Mouse (Mus musculus) heart, embryonic 11.5 days (tissue): ENCODE measurements at regions not wholly inside any gene's neighbourhood (a gene's known extent, or its start where the extent isn't known, plus 50 kb on each side); places are given as distances from the start of the nearest gene placed in this dataset.

ENCODE experiments used
- ATAC-seq: fragments of 200-750 bp; cut with Nextera tagmentation; replicated peaks from 2 replicates; pipeline ENCODE4 v1.8.0; 2017; ENCODE audit warnings: moderate library complexity; ENCODE audit not compliant: insufficient number of reproducible peaks, low FRiP score, low TSS enrichment
- H3K27ac ChIP-seq: fragments of 300-500 bp; sonication (generic); 2 replicates; pipeline ENCODE4 v1.5.1; 2014; ENCODE audit warnings: mild to moderate bottlenecking, low read depth, low read length
- H3K27me3 ChIP-seq: fragments of 300-500 bp; sonication (generic); 2 replicates; pipeline ENCODE4 v1.6.1; 2014; ENCODE audit warnings: mild to moderate bottlenecking, low read length, mixed read lengths; ENCODE audit not compliant: control insufficient read depth, insufficient read depth
- H3K36me3 ChIP-seq: fragments of 300-500 bp; sonication (generic); 2 replicates; pipeline ENCODE4 v1.6.1; 2014; ENCODE audit warnings: mild to moderate bottlenecking, low read length, moderate library complexity, mixed read lengths; ENCODE audit not compliant: control insufficient read depth, insufficient read depth
- H3K4me1 ChIP-seq: fragments of 300-500 bp; sonication (generic); 2 replicates; pipeline ENCODE4 v1.6.1; 2014; ENCODE audit warnings: low read length; ENCODE audit not compliant: control insufficient read depth, insufficient read depth
- H3K4me2 ChIP-seq: fragments of 300-500 bp; sonication (generic); 2 replicates; pipeline ENCODE4 v1.6.1; 2014; ENCODE audit warnings: mild to moderate bottlenecking, moderate library complexity
- H3K4me3 ChIP-seq: fragments of 300-500 bp; sonication (generic); 2 replicates; pipeline ENCODE4 v1.5.1; 2014; ENCODE audit warnings: low read depth, low read length
- H3K9ac ChIP-seq: fragments of 300-500 bp; sonication (generic); 2 replicates; pipeline ENCODE4 v1.6.1; 2014; ENCODE audit warnings: mild to moderate bottlenecking, low read depth, low read length, moderate library complexity
- H3K9me3 ChIP-seq: fragments of 300-500 bp; sonication (generic); replicated peaks from 2 replicates; pipeline ENCODE4 v1.6.1; 2016; ENCODE audit warnings: low read length; ENCODE audit not compliant: control insufficient read depth
- WGBS: fragments of 180-500 bp; shearing (Covaris S2); extraction: QIAGEN DNeasy Blood & Tissue Kit; methylation state at CpG from one replicate; pipeline ENCODE4 v1.1.7; 2014; ENCODE audit not compliant: insufficient replicate concordance; 5-methylcytosine and 5-hydroxymethylcytosine counted together

DNA sequence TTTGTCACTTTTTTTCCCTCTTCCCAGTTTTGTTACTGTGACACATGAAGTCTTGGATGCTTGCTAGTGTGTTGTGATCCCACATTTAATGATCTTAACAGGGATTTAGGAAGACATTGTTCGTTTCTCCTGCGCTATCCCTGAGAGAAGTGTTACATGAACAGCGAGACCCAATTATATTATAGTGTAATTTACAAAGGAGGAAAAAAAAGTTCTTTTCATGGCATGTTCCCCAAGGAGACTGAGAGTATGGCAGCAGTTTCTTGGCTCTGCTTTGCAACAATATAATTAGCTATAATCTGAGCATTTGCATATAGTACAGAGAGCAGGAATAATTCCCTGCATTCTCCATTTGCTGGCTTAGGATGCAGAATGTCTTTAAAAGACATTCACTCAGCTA lies 168.6 kb downstream of the Insc start:
- H3K27ac ChIP-seq, result no peak overlapping the region
- ATAC-seq, result no peak
- H3K27me3 ChIP-seq, result no peaks in the 10 kb centered on the region
- WGBS, result 88% methylated on average over 3 of the region's 3 CpGs
- no peak overlapping the region for H3K9ac ChIP-seq
- no peaks in the 10 kb centered on the region for H3K36me3 ChIP-seq
- H3K4me3 ChIP-seq, result no peak overlapping the region
- H3K4me2 ChIP-seq, result no peak overlapping the region
- no peaks in the 10 kb centered on the region for H3K4me1 ChIP-seq
- H3K9me3 ChIP-seq, result peaks cover 3% of the 10 kb centered on the region; the same call in 1 of the 2 replicates

DNA sequence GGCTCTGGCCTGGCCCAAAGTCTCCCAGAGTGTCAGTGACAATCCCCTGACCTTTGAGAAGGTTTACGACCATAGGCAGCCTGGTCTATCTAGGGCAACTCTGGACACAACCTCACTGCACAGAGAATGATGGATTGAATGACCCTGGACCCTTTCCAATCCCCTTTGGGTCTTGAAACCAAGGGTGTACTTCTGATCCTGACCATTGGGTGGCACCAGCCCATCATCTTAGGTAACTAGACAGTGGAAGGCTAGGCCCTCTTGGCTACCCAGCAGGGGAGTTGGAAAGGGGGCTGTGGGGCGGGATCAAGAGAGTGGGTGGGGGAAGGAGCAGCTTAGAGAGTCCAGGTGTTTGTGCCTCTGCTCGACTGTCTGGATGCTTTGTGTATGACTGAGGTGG lies 178.7 kb downstream of the Insc start:
- no peak overlapping the region for H3K27ac ChIP-seq
- H3K9ac ChIP-seq, result no peak overlapping the region
- no peak overlapping the region for H3K4me2 ChIP-seq
- H3K4me3 ChIP-seq, result no peak overlapping the region
- 7% methylated on average over 3 of the region's 3 CpGs for WGBS
- H3K4me1 ChIP-seq, result no peaks in the 10 kb centered on the region
- no peaks in the 10 kb centered on the region for H3K9me3 ChIP-seq
- no peaks in the 10 kb centered on the region for H3K27me3 ChIP-seq
- H3K36me3 ChIP-seq, result no peaks in the 10 kb centered on the region
- peak; percentile 57; the same call in 1 of the 2 replicates for ATAC-seq

DNA sequence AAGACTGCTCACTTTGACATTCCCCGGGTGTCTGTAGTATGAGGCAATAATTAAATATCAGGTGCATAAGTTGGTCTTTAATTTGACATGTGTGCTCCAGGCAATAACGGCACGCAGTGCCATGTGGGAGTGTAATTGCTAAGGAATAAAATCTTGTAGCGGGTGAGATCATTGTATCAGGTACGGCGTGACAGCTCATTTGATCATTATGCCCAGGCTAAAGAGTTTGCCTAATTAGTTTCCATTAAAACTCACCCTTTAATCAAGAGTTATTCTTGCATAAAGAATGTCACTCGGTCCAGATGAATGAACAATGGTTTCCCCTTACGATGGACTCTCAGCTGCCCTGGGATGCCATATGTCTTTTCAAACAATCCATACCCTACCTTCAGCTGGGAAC lies 190.4 kb downstream of the Insc start:
- Histone ChIP-seq H3K9ac (no peak overlapping the region), H3K4me1 (no peaks in the 10 kb centered on the region), H3K27ac (no peak overlapping the region), H3K9me3 (no peaks in the 10 kb centered on the region), H3K4me3 (no peak overlapping the region), H3K27me3 (no peaks in the 10 kb centered on the region), H3K36me3 (no peaks in the 10 kb centered on the region), H3K4me2 (no peak overlapping the region)
- WGBS, result 86% methylated on average over 8 of the region's 8 CpGs
- no peak for ATAC-seq

DNA sequence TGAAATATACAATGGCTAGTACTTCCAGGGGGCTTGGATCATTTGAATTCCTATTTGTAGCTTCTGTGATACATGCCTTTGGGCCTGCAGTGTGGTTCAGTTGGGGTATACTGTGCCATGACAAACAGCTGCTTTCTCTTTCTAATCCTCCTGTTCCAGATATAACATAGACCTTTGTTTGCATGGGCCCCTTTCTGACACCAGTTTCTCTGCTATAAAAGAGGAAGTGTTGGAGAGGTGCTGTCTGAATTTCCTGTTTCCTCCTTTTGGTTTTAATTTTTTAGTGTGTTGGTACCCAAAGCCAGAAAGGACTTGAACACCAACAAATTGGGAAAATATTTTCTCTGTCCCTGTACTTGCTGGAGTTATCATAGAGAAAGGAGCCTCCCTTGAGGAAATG lies 207.3 kb downstream of the Insc start:
- Histone ChIP-seq H3K27me3 (no peaks in the 10 kb centered on the region), H3K4me1 (no peaks in the 10 kb centered on the region), H3K4me3 (no peak overlapping the region), H3K4me2 (no peak overlapping the region), H3K9ac (no peak overlapping the region), H3K27ac (no peak overlapping the region), H3K36me3 (no peaks in the 10 kb centered on the region), H3K9me3 (no peaks in the 10 kb centered on the region)
- ATAC-seq, result no peak

DNA sequence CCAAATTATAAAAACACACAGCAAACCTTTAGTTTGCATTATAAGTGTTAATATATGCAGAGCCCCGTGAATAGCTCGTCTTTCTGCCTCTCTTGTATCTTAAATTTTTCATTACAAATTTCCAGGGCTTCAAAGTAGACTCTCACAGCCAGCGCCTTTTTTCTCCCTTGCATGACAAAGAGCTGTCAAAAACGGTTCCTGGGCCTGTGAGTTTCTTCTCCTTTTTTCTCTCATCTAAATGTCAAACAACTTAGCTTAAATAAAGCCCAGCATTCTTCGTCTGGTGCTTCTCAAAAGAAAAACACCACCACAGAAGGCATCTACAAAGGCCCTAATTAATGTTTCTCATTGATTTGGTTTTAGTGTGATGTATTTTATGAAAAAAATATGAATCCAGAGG lies 219.7 kb downstream of the Insc start:
- no peak for ATAC-seq
- Histone ChIP-seq H3K4me2 (no peak overlapping the region), H3K9me3 (no peaks in the 10 kb centered on the region), H3K27me3 (no peaks in the 10 kb centered on the region), H3K4me3 (no peak overlapping the region), H3K27ac (no peak overlapping the region), H3K36me3 (no peaks in the 10 kb centered on the region), H3K4me1 (no peaks in the 10 kb centered on the region), H3K9ac (no peak overlapping the region)
- 59% methylated on average over 5 of the region's 5 CpGs for WGBS

DNA sequence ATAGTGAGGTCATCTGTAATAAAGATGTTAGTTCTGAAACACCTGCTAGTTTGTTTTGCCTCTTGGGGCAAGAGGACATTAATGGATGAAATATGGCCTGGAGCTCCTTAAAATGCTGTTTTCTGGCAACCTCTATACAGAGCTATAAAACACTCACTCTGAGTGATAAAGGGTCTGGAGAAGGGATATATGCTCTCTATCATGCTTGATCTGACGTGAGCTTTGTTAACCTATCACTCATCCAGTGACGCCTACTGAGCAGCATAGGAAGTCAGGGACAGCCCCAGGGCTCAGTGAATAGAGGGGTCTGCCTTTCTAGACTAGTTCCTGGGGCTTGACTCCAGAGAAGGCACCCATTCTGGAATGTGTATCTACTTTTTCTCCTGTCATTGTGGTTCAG lies 222.4 kb downstream of the Insc start:
- H3K9ac ChIP-seq, result no peak overlapping the region
- no peaks in the 10 kb centered on the region for H3K9me3 ChIP-seq
- no peaks in the 10 kb centered on the region for H3K4me1 ChIP-seq
- no peak for ATAC-seq
- WGBS, result 50% methylated on average over 2 of the region's 2 CpGs
- no peak overlapping the region for H3K4me2 ChIP-seq
- H3K27me3 ChIP-seq, result no peaks in the 10 kb centered on the region
- H3K36me3 ChIP-seq, result no peaks in the 10 kb centered on the region
- no peak overlapping the region for H3K4me3 ChIP-seq
- H3K27ac ChIP-seq, result no peak overlapping the region

GRCm38 (mm10) chr7:114986481-114986880 lies 243.0 kb downstream of the Insc start:
- H3K4me3 ChIP-seq, result no peak overlapping the region
- no peaks in the 10 kb centered on the region for H3K36me3 ChIP-seq
- no peaks in the 10 kb centered on the region for H3K4me1 ChIP-seq
- H3K4me2 ChIP-seq, result no peak overlapping the region
- no peak overlapping the region for H3K9ac ChIP-seq
- H3K27me3 ChIP-seq, result no peaks in the 10 kb centered on the region
- no peak for ATAC-seq
- H3K27ac ChIP-seq, result no peak overlapping the region
- 55% methylated on average over 2 of the region's 2 CpGs for WGBS
- no peaks in the 10 kb centered on the region for H3K9me3 ChIP-seq

GRCm38 (mm10) chr7:114991255-114991654 lies 247.8 kb downstream of the Insc start:
- Histone ChIP-seq H3K27me3 (no peaks in the 10 kb centered on the region), H3K27ac (no peak overlapping the region), H3K9ac (no peak overlapping the region), H3K4me3 (no peak overlapping the region), H3K4me1 (no peaks in the 10 kb centered on the region), H3K9me3 (no peaks in the 10 kb centered on the region), H3K4me2 (no peak overlapping the region), H3K36me3 (no peaks in the 10 kb centered on the region)
- 39% methylated on average over 5 of the region's 5 CpGs for WGBS
- ATAC-seq, result no peak

DNA sequence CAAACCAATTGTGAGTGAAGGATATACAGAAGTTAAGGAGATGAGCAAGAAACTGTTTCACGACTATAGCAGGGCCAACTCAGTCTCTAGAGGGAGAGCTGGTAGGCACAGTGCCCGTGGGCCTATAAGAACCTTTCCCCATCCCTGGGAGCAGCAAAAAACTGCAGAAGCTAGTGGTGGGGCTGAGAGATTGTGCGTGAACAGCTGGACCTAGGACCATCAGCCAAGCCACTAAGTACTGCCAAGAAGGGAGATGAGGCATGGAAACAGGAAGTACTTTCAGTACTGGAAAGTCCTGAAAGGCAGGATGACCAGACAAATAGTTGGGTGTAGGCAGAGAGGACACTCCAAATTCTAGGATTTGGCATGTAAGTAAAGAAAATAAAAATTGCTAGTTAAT lies 248.9 kb downstream of the Insc start:
- Histone ChIP-seq H3K4me1 (no peaks in the 10 kb centered on the region), H3K27ac (no peak overlapping the region), H3K4me3 (no peak overlapping the region), H3K36me3 (no peaks in the 10 kb centered on the region), H3K27me3 (no peaks in the 10 kb centered on the region), H3K9ac (no peak overlapping the region), H3K4me2 (no peak overlapping the region), H3K9me3 (no peaks in the 10 kb centered on the region)
- no peak for ATAC-seq
- WGBS, result 77% methylated on average over 3 of the region's 3 CpGs
